Mouse (Mus musculus) B cell, adult 2 months (primary cell): ENCODE data around the gene Crlf1.

ENCODE experiments used
- DNase-seq, 2 experiments: peaks; one replicate each; pipeline ENCODE4 v3.0.0; 2022

The Crlf1 gene

DNA sequence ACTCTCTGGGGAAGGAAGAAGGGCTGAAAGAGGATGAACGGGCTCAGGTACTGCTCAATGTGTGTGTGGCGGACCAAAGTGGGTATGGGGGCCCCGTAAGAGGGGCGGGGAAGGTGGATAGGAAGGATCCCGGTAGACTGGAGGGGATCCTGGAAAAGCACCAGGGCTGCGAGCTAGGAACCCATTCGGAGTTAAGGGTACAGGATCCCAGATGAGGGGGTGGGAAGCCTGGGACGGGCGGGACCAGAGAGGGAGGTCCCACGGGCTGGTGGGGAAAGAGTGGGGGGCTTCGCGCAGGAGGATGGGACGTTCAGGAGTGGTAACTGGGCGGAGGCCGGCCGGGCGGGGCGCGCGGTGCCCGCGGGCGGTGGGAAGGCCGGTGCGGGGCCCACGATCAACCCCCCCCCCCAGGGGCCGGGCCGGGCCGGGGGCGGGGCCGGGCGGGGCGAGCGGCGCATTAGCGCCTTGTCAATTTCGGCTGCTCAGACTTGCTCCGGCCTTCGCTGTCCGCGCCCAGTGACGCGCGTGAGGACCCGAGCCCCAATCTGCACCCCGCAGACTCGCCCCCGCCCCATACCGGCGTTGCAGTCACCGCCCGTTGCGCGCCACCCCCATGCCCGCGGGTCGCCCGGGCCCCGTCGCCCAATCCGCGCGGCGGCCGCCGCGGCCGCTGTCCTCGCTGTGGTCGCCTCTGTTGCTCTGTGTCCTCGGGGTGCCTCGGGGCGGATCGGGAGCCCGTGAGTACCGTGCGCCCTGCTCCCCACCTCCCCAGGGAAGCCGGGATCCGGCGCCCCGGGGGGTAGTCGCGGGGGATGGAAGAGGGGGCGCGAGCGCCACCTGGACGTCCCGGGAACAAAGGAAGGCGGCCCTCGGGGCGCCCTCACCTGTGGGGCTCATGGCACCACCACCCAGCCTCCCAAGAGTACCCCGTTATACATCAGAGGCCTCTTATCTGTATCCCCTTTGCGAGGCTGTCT lies at the start of gene Crlf1:
Gene Crlf1, plus strand, starts transcription at position 495 of the 977 bp plus-strand sequence.
- DNase-seq, result no peak

DNA sequence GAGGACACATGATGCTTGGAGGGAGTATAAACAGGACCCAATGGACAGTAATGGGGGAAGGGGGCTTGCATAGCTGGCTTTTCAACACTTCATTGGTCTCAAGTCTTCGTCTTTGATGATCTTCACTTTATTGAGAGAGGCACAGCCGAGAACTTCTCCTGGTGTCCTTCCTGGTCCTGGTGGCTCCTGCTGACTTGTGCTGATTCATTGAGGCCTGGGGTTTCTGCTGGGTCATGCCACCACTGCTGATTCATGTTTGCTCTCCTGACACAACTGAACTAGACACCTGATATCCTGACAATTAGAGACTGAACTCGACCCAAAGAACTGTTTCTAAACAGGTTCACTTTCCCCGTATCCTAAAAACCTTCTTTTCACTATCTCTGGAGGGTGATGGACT lies 49.6 kb upstream of the Crlf1 start:
- DNase-seq, result no peak

- no peak for DNase-seq
Measured at GRCm38 (mm10) chr8:70445988-70446387, 47.0 kb upstream of the Crlf1 start.

DNA sequence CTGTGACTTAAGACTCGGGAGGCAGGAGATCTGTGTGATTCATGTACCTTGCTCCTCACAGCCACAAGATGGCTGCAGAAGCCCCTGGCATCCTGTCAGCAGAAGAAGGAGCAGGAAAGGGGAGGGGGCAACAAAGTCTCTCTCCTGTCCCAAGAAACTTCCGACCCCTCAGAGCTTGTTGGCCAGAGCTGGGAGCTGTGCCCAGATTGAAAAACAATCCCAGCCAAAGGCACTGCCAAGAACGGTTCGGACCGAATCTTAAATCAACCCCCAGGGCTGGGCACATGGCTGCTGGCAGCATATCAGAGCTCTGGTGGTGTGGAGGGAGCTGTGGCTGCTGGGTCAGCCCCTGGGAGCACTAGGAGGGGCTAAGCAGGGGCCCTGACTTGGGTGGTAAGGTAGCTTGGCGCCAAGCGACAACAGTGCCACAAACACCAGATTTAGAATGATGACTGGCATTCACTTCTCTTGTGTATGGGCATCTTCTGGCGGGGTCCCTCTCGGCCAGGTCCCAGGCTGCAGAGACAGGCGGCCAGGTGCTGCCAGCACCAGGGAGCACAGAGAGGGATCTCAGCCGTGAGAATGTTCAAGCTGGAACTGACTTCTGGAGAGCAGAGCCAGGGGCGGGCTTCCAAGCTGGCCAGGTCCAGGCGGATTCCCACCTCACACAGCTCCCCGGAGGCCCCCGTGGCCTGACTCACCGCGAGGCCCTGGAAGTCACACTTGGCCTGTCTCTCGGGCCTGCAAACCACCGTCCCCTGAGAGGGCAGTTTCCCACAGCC lies 45.1 kb upstream of the Crlf1 start:
- no peak for DNase-seq

- no peak for DNase-seq
Measured at GRCm38 (mm10) chr8:70452196-70452966, 40.6 kb upstream of the Crlf1 start.

GRCm38 (mm10) chr8:70453852-70454251 lies 39.1 kb upstream of the Crlf1 start:
- DNase-seq, result no peak

- no peak for DNase-seq
Measured at GRCm38 (mm10) chr8:70456996-70457395, 36.0 kb upstream of the Crlf1 start.

GRCm38 (mm10) chr8:70457882-70458281 lies 35.1 kb upstream of the Crlf1 start:
- no peak for DNase-seq

DNA sequence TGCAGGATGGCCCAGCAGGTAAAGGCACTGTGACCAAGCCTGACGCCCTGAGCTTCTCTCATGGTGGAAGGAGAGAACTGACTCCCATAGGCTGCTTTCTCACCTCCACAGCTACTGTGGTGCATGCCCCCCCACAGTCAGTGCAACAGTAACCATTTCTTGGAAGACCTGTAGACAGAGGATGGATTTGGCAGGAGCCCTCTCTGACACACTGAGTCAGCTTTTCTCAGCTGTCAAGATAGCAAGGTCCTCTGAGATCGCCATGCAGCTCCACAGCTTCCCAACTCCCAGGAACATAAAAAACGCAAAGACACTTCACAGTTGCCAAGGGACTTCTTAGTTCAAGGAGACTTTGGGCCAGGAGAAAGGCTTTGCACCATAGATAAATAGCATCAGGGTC lies 34.5 kb upstream of the Crlf1 start:
- DNase-seq, result no peak

DNA sequence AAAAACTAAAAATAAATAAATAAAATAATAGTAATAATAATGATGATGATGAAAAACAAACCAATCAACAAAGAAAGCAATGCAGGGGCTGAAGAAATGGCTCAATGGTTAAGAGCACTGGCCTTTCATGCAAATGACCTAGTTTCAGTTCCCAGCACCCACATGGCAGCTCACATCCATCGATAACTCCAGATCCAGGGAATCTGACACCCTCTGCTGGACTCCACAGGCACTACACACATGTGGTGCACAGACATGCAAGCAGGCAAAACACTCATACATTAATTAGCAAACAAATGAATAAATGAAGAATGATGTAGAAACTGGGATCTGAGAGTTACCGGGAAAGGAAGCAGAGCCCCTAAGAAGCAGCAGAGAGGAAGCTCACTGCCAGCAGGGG lies 33.3 kb upstream of the Crlf1 start:
- no peak for DNase-seq

GRCm38 (mm10) chr8:70460199-70460598 lies 32.8 kb upstream of the Crlf1 start:
- no peak for DNase-seq

DNA sequence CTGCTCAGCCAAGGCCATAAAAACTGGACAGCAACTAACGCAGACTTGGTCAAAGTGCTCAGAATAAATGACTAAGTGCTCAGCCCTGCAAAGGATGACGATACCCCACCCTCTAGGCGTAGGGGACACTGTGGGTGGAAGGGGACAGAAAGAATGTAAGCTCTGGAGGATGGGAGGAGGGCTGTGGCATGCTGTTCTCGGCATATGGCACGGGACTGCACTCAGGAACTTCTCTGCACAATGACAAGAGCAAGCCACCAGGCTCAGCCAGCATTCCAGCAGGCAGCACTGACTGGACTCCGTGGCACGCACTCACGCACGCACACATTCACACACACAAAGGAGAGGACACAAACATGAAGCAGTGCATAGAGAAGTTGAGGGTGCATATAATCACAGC lies 32.4 kb upstream of the Crlf1 start:
- DNase-seq, result no peak

- DNase-seq, result no peak
Measured at GRCm38 (mm10) chr8:70461765-70462515, 31.0 kb upstream of the Crlf1 start.

GRCm38 (mm10) chr8:70462516-70462813 lies 30.5 kb upstream of the Crlf1 start:
- no peak for DNase-seq

- DNase-seq, result no peak
Measured at GRCm38 (mm10) chr8:70463306-70463705, 29.7 kb upstream of the Crlf1 start.

GRCm38 (mm10) chr8:70464162-70464561 lies 28.8 kb upstream of the Crlf1 start:
- DNase-seq, result no peak

DNA sequence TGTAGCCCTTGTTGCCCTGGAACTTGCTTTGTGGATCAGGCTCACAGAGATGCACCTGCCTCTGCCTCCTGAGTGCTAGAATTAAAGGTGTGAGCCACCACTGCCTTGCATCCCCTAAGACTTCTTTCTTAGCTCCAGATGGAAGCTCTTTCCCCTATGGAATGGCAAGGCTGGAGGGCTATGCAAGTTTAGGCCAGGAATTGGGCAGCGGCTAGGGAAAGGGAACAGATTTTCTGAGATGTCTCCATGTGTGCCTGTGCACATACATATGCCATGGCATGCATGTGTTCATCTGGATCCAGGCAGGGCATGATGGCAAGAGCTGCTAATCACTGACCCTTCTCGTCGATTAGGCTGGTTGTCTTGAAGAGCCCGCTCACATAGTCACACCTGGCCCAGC lies 27.3 kb upstream of the Crlf1 start:
- no peak for DNase-seq

DNA sequence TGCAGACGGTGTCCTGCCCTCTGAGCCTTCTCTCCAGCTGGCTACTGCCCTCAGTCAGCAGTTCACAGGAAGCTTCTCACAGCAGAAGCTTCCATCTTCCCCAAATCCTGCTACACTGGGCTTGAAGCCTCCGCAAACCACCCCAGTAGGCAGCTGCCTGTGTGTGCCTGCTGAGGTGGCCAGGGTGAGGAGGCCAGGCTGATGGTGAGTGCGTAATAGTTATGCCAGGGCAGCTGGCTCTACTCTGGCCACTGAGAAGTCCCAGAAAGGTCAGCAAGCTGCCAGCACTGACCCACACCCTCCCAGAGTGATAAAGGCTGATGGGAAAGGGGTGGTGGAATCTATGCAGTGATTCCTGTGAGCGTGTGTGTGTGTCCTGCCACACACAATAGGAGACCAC lies 26.7 kb upstream of the Crlf1 start:
- no peak for DNase-seq

- DNase-seq, result no peak
Measured at GRCm38 (mm10) chr8:70466771-70467170, 26.2 kb upstream of the Crlf1 start.

DNA sequence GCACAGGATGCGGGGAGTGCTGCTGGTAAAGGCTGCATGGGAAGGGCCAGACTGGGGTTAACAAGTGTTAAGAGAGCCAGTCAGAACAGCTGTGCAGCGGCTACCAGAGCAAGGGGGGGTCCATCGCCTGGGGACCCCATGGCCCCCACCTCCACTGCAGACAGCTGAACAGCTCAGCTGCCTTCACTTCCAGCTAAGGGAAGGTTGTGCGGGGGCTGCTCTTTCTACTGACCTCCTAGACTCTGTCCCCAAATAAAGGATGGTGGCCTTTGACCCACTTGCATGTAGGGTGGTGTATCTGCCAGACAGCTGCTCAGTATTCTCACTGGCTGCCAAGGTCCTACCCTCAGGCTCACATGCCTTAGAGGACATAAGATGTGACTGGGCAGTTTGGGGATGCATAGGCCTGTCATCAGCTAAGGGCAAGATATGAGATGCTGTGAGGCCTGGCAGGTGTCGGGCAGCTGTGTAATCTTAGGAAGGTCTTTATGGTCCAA lies 25.7 kb upstream of the Crlf1 start:
- no peak for DNase-seq

DNA sequence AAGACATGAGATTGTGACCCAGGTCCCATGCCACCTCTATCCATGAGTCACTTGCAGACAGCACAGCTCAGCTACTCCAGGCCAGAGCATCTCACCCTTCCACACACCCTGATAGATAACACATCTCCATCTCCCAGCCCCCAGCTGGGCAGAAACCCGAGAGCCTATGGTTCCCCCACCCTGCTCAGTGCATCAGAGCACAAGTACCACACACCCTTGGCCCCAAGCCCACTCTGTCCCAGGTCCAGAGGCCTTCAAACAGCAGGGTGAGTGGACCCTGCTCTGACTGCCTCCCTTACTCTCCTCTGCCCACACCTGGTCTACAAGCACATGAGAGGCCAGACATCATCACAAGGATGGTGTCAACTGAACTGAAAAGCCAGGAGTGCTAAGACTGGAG lies 25.1 kb upstream of the Crlf1 start:
- no peak for DNase-seq

DNA sequence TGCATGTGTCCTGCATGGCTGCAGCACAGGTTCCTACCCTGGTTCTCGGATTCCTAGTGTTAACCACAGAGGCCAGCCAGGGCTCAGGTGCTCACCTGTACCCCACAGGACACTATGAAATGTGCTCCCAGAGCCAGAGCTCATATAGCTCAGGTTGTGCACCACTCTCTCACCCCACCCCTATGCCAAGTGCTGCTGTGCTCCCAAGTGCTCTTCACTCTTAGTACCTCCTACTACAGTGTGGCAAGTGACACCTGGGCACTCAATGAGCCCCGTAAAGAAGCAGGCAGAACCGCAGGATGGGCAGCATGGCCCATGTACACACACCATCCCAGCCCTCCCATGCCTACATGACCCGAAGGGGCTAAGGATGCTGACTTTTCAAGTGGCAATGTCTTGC lies 24.2 kb upstream of the Crlf1 start:
- no peak for DNase-seq
